Mouse (Mus musculus): Measurements from ENCODE around the gene Enpp1. TPM values are rescaled to one million over a fixed set of nuclear protein-coding genes. Genes with fewer than 3 reads are reported as not detected.

Enpp1 gene
- polyA plus RNA-seq, 1 experiment from 2014 or later: 2.2 TPM

GRCm38 (mm10) chr10:24727478-24727877 is 15.5 kb upstream of the Enpp1 start:
- no peaks in the 10 kb centered on the region for H3K9me3 ChIP-seq
- H3K4me3 ChIP-seq: no peak overlapping the region
- no peaks in the 10 kb centered on the region for H3K36me3 ChIP-seq
- 84% methylated on average over 4 of the region's 4 CpGs for WGBS
- H3K4me2 ChIP-seq (replicated peaks): no peak overlapping the region
- no peak for ATAC-seq (ENCODE audit: low FRiP score, low read depth)
- H3K27me3 ChIP-seq: no peaks in the 10 kb centered on the region
- 0 out of 2 replicates have a peak, but pooled peaks cover 3% of the 10 kb centered on the region for H3K4me1 ChIP-seq
- no peak overlapping the region for H3K9ac ChIP-seq (replicated peaks)
- no peak overlapping the region for H3K27ac ChIP-seq (replicated peaks)

GRCm38 (mm10) chr10:24725197-24725596 is 13.2 kb upstream of the Enpp1 start:
- H3K4me1 ChIP-seq: no peaks in the 10 kb centered on the region
- H3K36me3 ChIP-seq: no peaks in the 10 kb centered on the region
- H3K27ac ChIP-seq (replicated peaks): no peak overlapping the region
- WGBS: 92% methylated on average over 2 of the region's 2 CpGs
- H3K4me3 ChIP-seq: no peak overlapping the region
- H3K9ac ChIP-seq (replicated peaks): no peak overlapping the region
- H3K4me2 ChIP-seq (replicated peaks): no peak overlapping the region
- no peaks in the 10 kb centered on the region for H3K27me3 ChIP-seq
- no peaks in the 10 kb centered on the region for H3K9me3 ChIP-seq
- ATAC-seq (ENCODE audit: low FRiP score, low read depth): no peak

- no peak overlapping the region for H3K9ac ChIP-seq (replicated peaks)
- H3K27ac ChIP-seq (replicated peaks): no peak overlapping the region
- peaks cover 7% of the 10 kb centered on the region; the same call in 1 of the 2 replicates for H3K4me1 ChIP-seq
- H3K9me3 ChIP-seq: no peaks in the 10 kb centered on the region
- WGBS: 93% methylated on average over 3 of the region's 3 CpGs
- H3K4me2 ChIP-seq (replicated peaks): no peak overlapping the region
- no peaks in the 10 kb centered on the region for H3K36me3 ChIP-seq
- H3K27me3 ChIP-seq: 0 out of 2 replicates have a peak, but pooled peaks cover 3% of the 10 kb centered on the region
- H3K4me3 ChIP-seq: no peak overlapping the region
- ATAC-seq (ENCODE audit: low FRiP score, low read depth): no peak
Measured at GRCm38 (mm10) chr10:24721841-24722240, 9.9 kb upstream of the Enpp1 start.

DNA sequence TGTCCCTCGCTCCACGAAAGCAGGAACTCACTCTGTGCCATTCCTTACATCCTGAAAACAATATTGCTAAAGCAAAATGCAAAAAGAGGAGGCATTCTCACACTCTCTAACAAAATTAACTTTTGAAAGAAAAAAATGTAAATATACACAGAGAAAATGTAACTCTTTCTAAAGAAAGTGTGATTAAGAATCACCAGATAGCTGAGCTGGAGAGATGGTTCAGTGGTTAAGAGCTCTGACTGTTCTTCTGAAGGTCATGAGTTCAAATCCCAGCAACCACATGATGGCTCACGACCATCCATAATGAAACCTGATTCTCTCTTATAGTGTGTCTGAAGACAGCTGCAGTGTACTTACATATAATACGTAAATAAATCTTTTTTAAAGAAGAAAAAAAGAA is 7.4 kb upstream of the Enpp1 start:
- no peak overlapping the region for H3K4me2 ChIP-seq (replicated peaks)
- no peak overlapping the region for H3K27ac ChIP-seq (replicated peaks)
- no peaks in the 10 kb centered on the region for H3K9me3 ChIP-seq
- no peak for ATAC-seq (ENCODE audit: low FRiP score, low read depth)
- H3K9ac ChIP-seq (replicated peaks): no peak overlapping the region
- H3K27me3 ChIP-seq: 0 out of 2 replicates have a peak, but pooled peaks cover 3% of the 10 kb centered on the region
- 94% methylated on average over 4 of the region's 4 CpGs for WGBS
- peaks cover 7% of the 10 kb centered on the region; the same call in 1 of the 2 replicates for H3K4me1 ChIP-seq
- H3K36me3 ChIP-seq: no peaks in the 10 kb centered on the region
- no peak overlapping the region for H3K4me3 ChIP-seq

- no peak overlapping the region for H3K27ac ChIP-seq (replicated peaks)
- peak overlapping the region; percentile 18 for H3K4me2 ChIP-seq (replicated peaks)
- ATAC-seq (ENCODE audit: low FRiP score, low read depth): no peak
- H3K9ac ChIP-seq (replicated peaks): no peak overlapping the region
- WGBS: 60% methylated on average over 11 of the region's 11 CpGs
- 0 out of 2 replicates have a peak, but pooled peaks cover 3% of the 10 kb centered on the region for H3K27me3 ChIP-seq
- H3K36me3 ChIP-seq: no peaks in the 10 kb centered on the region
- no peaks in the 10 kb centered on the region for H3K9me3 ChIP-seq
- H3K4me1 ChIP-seq: peaks cover 7% of the 10 kb centered on the region; the same call in 1 of the 2 replicates
- H3K4me3 ChIP-seq: no peak overlapping the region
Measured at GRCm38 (mm10) chr10:24718720-24719119, 6.8 kb upstream of the Enpp1 start.

DNA sequence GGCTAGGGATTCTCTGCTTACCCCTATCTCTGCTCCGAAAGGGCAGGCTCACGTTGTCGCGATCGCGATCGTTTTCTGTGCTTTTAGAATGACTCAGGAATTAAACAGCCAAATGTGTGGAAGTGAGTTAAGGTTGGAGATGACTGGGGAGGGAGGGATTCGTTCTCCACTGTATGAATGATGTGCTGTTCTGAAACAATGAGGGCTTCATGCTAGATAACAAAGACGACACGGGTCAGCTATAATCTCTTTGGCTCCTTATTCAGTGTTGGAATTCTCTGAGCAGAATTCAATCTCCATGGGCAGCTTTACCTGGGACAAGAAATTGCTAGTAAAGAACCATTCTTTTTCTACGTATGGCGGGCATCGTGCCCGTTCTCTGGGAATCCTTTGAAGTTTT is 6.1 kb upstream of the Enpp1 start:
- H3K4me2 ChIP-seq (replicated peaks): peak overlapping the region; percentile 18
- no peaks in the 10 kb centered on the region for H3K9me3 ChIP-seq
- H3K9ac ChIP-seq (replicated peaks): no peak overlapping the region
- no peak overlapping the region for H3K27ac ChIP-seq (replicated peaks)
- H3K4me1 ChIP-seq: peaks cover 7% of the 10 kb centered on the region; the same call in 1 of the 2 replicates
- H3K36me3 ChIP-seq: no peaks in the 10 kb centered on the region
- 37% methylated on average over 14 of the region's 14 CpGs for WGBS
- peaks cover 4% of the 10 kb centered on the region for H3K27me3 ChIP-seq
- ATAC-seq (ENCODE audit: low FRiP score, low read depth): no peak
- no peak overlapping the region for H3K4me3 ChIP-seq

GRCm38 (mm10) chr10:24716232-24716631 is 4.3 kb upstream of the Enpp1 start:
- no peak for ATAC-seq (ENCODE audit: low FRiP score, low read depth)
- H3K9me3 ChIP-seq: no peaks in the 10 kb centered on the region
- no peaks in the 10 kb centered on the region for H3K36me3 ChIP-seq

GRCm38 (mm10) chr10:24712901-24713300 is 942 bp upstream of the Enpp1 start:
- Histone ChIP-seq H3K36me3 (no peaks in the 10 kb centered on the region), H3K9ac (replicated peaks) (no peak overlapping the region), H3K27me3 (peaks cover 29% of the 10 kb centered on the region), H3K4me2 (replicated peaks) (no peak overlapping the region), H3K4me3 (no peak overlapping the region), H3K27ac (replicated peaks) (no peak overlapping the region), H3K9me3 (no peaks in the 10 kb centered on the region), H3K4me1 (peaks cover 13% of the 10 kb centered on the region)
- WGBS: 82% methylated on average over 5 of the region's 5 CpGs
- ATAC-seq (ENCODE audit: low FRiP score, low read depth): no peak

More at GRCm38 (mm10) chr10:24716232-24716631, 4.3 kb upstream of the Enpp1 start:
- peaks cover 14% of the 10 kb centered on the region for H3K4me1 ChIP-seq
- no peak overlapping the region for H3K27ac ChIP-seq (replicated peaks)
- 79% methylated on average over 5 of the region's 5 CpGs for WGBS
- no peak overlapping the region for H3K9ac ChIP-seq (replicated peaks)
- no peak overlapping the region for H3K4me2 ChIP-seq (replicated peaks)
- H3K4me3 ChIP-seq: no peak overlapping the region
- H3K27me3 ChIP-seq: peaks cover 22% of the 10 kb centered on the region

- peak overlapping the region; percentile 99 for H3K4me2 ChIP-seq (replicated peaks)
- WGBS: 17% methylated on average over 15 of the region's 15 CpGs
- no peaks in the 10 kb centered on the region for H3K36me3 ChIP-seq
- H3K27me3 ChIP-seq: peaks cover 29% of the 10 kb centered on the region
- peak overlapping the region; percentile 63 for H3K4me3 ChIP-seq
- peaks cover 11% of the 10 kb centered on the region for H3K4me1 ChIP-seq
- ATAC-seq (ENCODE audit: low FRiP score, low read depth): peak; percentile 24; the same call in 1 of the 2 replicates
- H3K9me3 ChIP-seq: no peaks in the 10 kb centered on the region
- H3K27ac ChIP-seq (replicated peaks): no peak overlapping the region
- peak overlapping the region; percentile 54 for H3K9ac ChIP-seq (replicated peaks)
Measured at GRCm38 (mm10) chr10:24712367-24712761, 405 bp upstream of the Enpp1 start.

GRCm38 (mm10) chr10:24711071-24711470 is 888 bp downstream of the Enpp1 start:
- peaks cover 29% of the 10 kb centered on the region for H3K27me3 ChIP-seq
- no peak overlapping the region for H3K27ac ChIP-seq (replicated peaks)
- 23% methylated on average over 10 of the region's 10 CpGs for WGBS
- ATAC-seq (ENCODE audit: low FRiP score, low read depth): no peak
- H3K4me3 ChIP-seq: peak overlapping the region; percentile 63
- peak overlapping the region; percentile 99 for H3K4me2 ChIP-seq (replicated peaks)
- peaks cover 11% of the 10 kb centered on the region for H3K4me1 ChIP-seq
- H3K36me3 ChIP-seq: no peaks in the 10 kb centered on the region
- H3K9me3 ChIP-seq: no peaks in the 10 kb centered on the region
- H3K9ac ChIP-seq (replicated peaks): no peak overlapping the region

DNA sequence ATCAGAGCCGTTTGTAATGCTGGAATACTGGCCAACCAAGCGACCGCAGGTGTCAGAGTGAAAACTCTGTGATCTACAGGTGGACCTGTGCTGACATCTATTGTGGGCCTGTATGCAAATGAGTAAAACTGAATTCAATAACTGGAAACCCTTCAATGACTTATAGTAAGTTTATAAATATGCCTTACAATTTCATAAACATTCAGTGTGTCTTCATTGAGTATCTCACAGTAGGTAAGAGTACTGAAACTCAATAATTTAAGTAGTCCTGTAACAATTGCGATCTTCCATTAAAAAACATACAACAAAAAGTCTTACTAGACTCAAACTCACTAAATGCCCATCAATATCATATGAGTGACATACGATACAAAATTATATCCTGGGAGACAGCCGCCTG is 1.6 kb downstream of the Enpp1 start:
- ATAC-seq (ENCODE audit: low FRiP score, low read depth): no peak
- Histone ChIP-seq H3K4me1 (peaks cover 11% of the 10 kb centered on the region), H3K27me3 (peaks cover 29% of the 10 kb centered on the region), H3K4me3 (no peak overlapping the region), H3K4me2 (replicated peaks) (no peak overlapping the region), H3K9me3 (no peaks in the 10 kb centered on the region), H3K27ac (replicated peaks) (no peak overlapping the region), H3K9ac (replicated peaks) (no peak overlapping the region), H3K36me3 (no peaks in the 10 kb centered on the region)
- 94% methylated on average over 6 of the region's 6 CpGs for WGBS

DNA sequence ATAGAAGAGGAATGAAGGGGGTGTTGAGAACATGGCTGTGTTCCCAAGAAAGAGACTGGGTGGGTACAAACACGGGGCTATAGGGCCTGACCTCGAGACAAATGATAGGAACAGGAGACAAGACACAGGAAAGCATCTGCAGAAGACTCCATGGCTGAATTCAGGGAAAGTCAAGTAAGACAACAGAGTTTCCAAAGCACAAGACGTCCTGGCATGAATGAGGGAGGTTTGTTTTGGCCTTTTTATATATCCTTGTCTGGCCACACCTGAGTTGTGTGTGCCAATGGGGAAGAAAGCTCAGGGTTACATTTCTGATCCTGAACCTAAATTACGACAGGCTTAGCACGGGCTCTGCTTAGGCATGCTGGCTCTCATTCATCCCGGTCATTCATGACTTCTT is 4.2 kb downstream of the Enpp1 start:
- Histone ChIP-seq H3K36me3 (no peaks in the 10 kb centered on the region), H3K27me3 (peaks cover 26% of the 10 kb centered on the region), H3K9ac (replicated peaks) (no peak overlapping the region), H3K4me3 (no peak overlapping the region), H3K9me3 (no peaks in the 10 kb centered on the region), H3K4me2 (replicated peaks) (no peak overlapping the region), H3K27ac (replicated peaks) (no peak overlapping the region), H3K4me1 (peaks cover 11% of the 10 kb centered on the region)
- 80% methylated on average over 6 of the region's 6 CpGs for WGBS
- no peak for ATAC-seq (ENCODE audit: low FRiP score, low read depth)

Data from midbrain, embryonic 12.5 days (tissue).